Mouse (Mus musculus) liver, postnatal 0 days (tissue): Measurements from ENCODE around the gene Gm49392.

Experiments used
- CTCF ChIP-seq: sonication (generic); IDR thresholded peaks from 2 replicates; pipeline ENCODE4 v1.5.1; 2016; ENCODE audit warnings: antibody characterized with exemption, low read depth
- EP300 ChIP-seq: IDR thresholded peaks from 2 replicates; pipeline ENCODE4 v1.6.1; 2016; ENCODE audit warnings: antibody characterized with exemption, low read depth, mild to moderate bottlenecking

DNA sequence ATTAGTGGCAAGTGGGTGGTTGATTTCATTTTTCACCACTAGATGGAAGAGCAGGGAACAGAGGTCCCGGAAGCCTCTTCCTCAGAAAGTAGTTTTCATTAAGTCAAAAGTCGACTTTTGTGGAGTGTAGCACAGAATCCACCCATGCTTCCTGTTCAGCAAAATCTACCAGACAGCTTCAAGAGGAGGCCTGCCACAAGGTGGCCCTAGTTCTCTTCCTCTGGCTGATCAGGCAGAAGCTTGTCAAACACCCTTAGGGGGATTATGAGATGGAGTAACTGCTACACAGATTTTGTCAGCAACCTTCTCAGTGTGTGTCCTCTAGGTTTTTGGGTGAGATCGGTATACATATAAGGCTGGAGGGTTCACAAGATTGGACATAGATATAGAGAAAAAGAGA, 70.6 kb downstream of the Gm49392 start:
- TF ChIP-seq CTCF (peak; percentile 57), EP300 (no peak)
